Mouse (Mus musculus) lung, embryonic 14.5 days (tissue): ENCODE results near the gene Slc38a9. TPM values are rescaled to one million over a fixed set of nuclear protein-coding genes. Genes with fewer than 3 reads are reported as not detected.

Experiments used
- ATAC-seq: fragments of 200-750 bp; cut with Nextera tagmentation; 2 replicates; pipeline ENCODE4 v1.8.0; 2017; ENCODE audit warnings: mild to moderate bottlenecking, moderate TSS enrichment, moderate library complexity; ENCODE audit not compliant: insufficient read depth
- DNase-seq: peaks from one replicate; pipeline ENCODE4 v3.0.0-alpha.2; 2015
- H3K27ac ChIP-seq: fragments of 300-500 bp; sonication (generic); 2 replicates; pipeline ENCODE4 v1.5.1; 2014; ENCODE audit warnings: low read depth, mild to moderate bottlenecking, moderate library complexity
- H3K27me3 ChIP-seq: fragments of 300-500 bp; sonication (generic); 2 replicates; pipeline ENCODE4 v1.6.1; 2014; ENCODE audit warnings: low read length, control low read depth; ENCODE audit not compliant: insufficient read depth
- H3K36me3 ChIP-seq: fragments of 300-500 bp; sonication (generic); 2 replicates; pipeline ENCODE4 v1.6.1; 2014; ENCODE audit warnings: control low read depth; ENCODE audit not compliant: insufficient read depth
- H3K4me1 ChIP-seq: fragments of 300-500 bp; sonication (generic); 2 replicates; pipeline ENCODE4 v1.6.1; 2014; ENCODE audit warnings: antibody characterized with exemption, control low read depth; ENCODE audit not compliant: insufficient read depth
- H3K4me2 ChIP-seq: fragments of 300-500 bp; sonication (generic); 2 replicates; pipeline ENCODE4 v1.6.1; 2014; ENCODE audit warnings: mild to moderate bottlenecking
- H3K4me3 ChIP-seq: fragments of 300-500 bp; sonication (generic); 2 replicates; pipeline ENCODE4 v1.5.1; 2014; ENCODE audit warnings: low read depth, low read length
- H3K9ac ChIP-seq: fragments of 300-500 bp; sonication (generic); 2 replicates; pipeline ENCODE4 v1.6.1; 2014
- H3K9me3 ChIP-seq: fragments of 300-500 bp; sonication (generic); 2 replicates; pipeline ENCODE4 v1.6.1; 2016; ENCODE audit warnings: low read depth, low read length, control low read depth
- CTCF ChIP-seq: IDR thresholded peaks from 2 replicates; pipeline ENCODE4 v1.5.1; 2016; ENCODE audit warnings: antibody characterized with exemption, low read depth
- WGBS: fragments of 180-500 bp; shearing (Covaris S2); extraction: QIAGEN DNeasy Blood & Tissue Kit; methylation state at CpG from one replicate; pipeline ENCODE4 v1.1.7; 2014; 5-methylcytosine and 5-hydroxymethylcytosine counted together
- polyA plus RNA-seq: library from polyadenylated mRNA; unstranded; fragments of >200 nt; fragmentation: Nextera tagmentation; extraction: Ambion mirVana; gene quantifications from 2 replicates; pipeline ENCODE4 v1.2.1, GENCODE M21; 2014

Slc38a9 gene
- polyA plus RNA-seq = 9.4 and 13.1 TPM in 2 replicates

DNA sequence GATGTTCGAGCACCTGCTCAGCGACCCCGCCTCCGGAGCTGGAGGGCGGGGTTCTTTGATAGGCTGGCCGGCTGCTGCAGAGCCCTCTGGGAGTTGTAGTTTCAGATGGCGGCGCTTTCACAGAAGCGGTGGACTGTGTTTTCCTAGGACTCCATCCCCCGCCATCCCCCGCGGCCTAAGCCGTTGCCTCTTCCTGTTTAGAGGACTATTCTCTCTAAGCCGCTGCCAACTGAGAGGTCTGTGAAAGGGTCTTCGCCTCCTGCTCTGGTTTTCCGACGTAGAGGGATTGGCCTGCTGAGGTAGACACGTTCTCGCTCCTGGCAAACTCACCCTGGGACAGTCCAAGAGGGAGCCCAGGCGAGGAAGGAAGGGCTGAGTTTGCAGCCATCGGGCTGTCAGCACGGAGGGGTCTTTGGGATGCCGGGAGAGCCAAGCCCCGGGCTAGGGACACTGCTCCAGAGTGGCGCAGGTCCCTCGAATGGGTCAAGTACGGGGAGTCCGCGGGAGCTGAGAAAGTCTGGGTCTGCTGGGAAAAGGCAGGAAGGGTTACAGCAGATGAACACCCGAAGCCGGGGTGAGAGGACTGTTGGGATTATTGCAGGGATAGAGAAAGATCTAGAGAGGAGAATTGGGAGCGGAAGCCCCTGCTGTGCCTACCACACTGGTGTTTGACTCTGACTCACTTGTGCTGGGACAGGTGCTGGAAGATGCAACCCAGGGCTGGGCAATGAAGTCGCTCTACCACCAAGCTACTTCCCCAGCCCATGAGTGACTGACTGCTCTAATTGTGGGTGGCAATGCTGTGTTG is at the start of gene Slc38a9:
TSS of gene Slc38a9 (plus strand) at position 178 of the 808 bp plus-strand sequence.
- H3K9ac ChIP-seq = peak within 1 kb of the TSS; percentile 78
- H3K27me3 ChIP-seq = no peaks in the 10 kb centered on the region
- no peaks in the 10 kb centered on the region for H3K4me1 ChIP-seq
- TF ChIP-seq CTCF = no peak
- WGBS = 1% methylated on average over 33 of the region's 33 CpGs
- ATAC-seq = peak; percentile 99
- 0 out of 2 replicates have a peak within 1 kb of the TSS, but pooled peaks have one; percentile 43 for H3K27ac ChIP-seq
- peak; percentile 96 for DNase-seq
- no peaks in the 10 kb centered on the region for H3K9me3 ChIP-seq
- peak within 1 kb of the TSS; percentile 68 for H3K4me3 ChIP-seq
- no peaks in the 10 kb centered on the region for H3K36me3 ChIP-seq
- peak within 1 kb of the TSS; percentile 88 for H3K4me2 ChIP-seq

DNA sequence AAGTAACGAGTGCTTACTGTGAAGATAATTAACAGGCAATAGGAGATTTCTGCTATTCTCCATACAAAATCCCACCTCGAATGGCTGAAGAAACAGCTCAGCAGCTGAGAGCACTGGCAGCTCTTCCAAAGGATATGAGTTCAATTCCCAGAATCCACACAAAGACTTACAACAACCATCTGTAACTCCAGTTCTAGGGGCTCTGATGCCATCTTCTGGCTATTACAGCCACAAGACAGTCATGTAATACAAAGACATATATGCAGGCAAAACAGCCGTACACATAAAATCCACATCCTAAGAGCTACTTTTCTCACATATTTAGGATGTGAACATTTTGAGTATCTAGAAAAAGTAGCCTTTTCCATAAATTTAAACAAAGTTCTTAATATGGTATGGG is 39.0 kb upstream of the Slc38a9 start:
- peak; percentile 28; the same call in 1 of the 2 replicates for TF ChIP-seq CTCF
- no peaks in the 10 kb centered on the region for H3K36me3 ChIP-seq
- H3K4me3 ChIP-seq = no peak overlapping the region
- DNase-seq (peak; percentile 51), ATAC-seq (no peak)
- H3K4me1 ChIP-seq = no peaks in the 10 kb centered on the region
- WGBS = 52% methylated on average over 3 of the region's 3 CpGs
- H3K9me3 ChIP-seq = no peaks in the 10 kb centered on the region
- H3K9ac ChIP-seq = no peak overlapping the region
- no peak overlapping the region for H3K4me2 ChIP-seq
- H3K27ac ChIP-seq = no peak overlapping the region
- H3K27me3 ChIP-seq = no peaks in the 10 kb centered on the region

DNA sequence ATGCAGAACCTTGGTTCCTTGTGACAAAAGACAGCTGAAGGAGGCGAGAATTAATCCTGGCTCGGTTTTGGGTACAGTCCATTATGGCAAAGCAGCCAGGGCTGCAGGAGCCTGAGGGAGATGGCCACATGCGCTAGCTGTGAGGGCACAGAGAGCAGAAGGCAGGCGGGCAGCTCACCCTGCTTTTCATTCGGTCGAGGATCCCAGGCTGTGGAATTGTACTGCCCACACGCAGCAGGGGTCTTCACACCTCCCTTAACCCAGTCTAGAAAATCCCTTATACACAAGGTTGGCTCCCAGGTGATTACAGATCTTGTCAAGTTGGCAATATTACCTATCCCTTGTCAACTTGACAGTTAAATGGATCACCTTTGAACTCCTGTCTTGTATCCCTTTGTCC is 36.9 kb upstream of the Slc38a9 start:
- Histone ChIP-seq H3K36me3 (no peaks in the 10 kb centered on the region), H3K9me3 (no peaks in the 10 kb centered on the region), H3K27me3 (no peaks in the 10 kb centered on the region), H3K4me3 (no peak overlapping the region), H3K4me2 (no peak overlapping the region), H3K9ac (no peak overlapping the region), H3K4me1 (no peaks in the 10 kb centered on the region), H3K27ac (no peak overlapping the region)
- no peak for TF ChIP-seq CTCF
- no peak for DNase-seq
- no peak for ATAC-seq
- 56% methylated on average over 7 of the region's 7 CpGs for WGBS

DNA sequence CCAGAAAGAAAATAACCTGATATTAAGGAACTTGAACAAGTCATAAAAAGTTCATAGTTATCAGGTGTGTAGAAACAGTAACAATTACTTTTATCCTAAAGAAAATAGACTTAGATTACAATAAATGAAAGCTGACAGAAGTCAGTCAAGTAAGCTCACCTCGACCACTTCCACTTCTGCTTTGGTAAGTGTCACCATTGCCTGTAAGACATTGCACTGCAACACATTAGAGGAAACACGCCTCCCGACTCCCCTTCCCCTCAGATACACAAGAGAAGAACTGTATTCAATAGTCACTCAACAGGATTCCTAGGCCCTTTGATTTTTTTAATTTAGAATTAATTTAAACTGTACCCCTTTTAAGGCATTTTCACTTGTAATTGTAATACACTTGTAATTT is 35.9 kb upstream of the Slc38a9 start:
- Histone ChIP-seq H3K9ac (no peak overlapping the region), H3K9me3 (no peaks in the 10 kb centered on the region), H3K4me3 (no peak overlapping the region), H3K27ac (no peak overlapping the region), H3K27me3 (no peaks in the 10 kb centered on the region), H3K36me3 (no peaks in the 10 kb centered on the region), H3K4me1 (no peaks in the 10 kb centered on the region), H3K4me2 (no peak overlapping the region)
- no peak for ATAC-seq
- DNase-seq = no peak
- 66% methylated on average over 3 of the region's 3 CpGs for WGBS
- TF ChIP-seq CTCF = no peak

DNA sequence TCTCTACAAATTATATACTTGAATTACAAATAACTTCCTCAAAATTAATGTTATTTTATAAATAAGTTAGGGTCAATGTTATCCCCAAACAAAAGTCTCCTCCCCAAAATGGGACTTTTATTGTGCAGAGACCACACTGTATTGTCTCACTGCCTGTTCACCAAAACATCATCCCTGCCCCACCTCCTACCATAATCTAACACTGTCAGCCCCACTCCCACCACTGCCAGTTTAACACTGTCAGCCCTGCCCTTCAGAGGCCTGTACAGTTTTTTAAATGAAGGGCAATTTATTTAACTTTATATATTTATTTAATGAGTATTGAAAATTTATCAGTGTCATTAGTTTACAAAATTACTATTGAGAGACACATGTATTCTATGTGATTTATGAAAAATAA is 35.0 kb upstream of the Slc38a9 start:
- H3K4me3 ChIP-seq = no peak overlapping the region
- H3K9ac ChIP-seq = no peak overlapping the region
- no peak overlapping the region for H3K27ac ChIP-seq
- no peaks in the 10 kb centered on the region for H3K9me3 ChIP-seq
- no peaks in the 10 kb centered on the region for H3K4me1 ChIP-seq
- no peak for TF ChIP-seq CTCF
- H3K27me3 ChIP-seq = no peaks in the 10 kb centered on the region
- ATAC-seq (no peak), DNase-seq (no peak)
- no peaks in the 10 kb centered on the region for H3K36me3 ChIP-seq
- H3K4me2 ChIP-seq = no peak overlapping the region

DNA sequence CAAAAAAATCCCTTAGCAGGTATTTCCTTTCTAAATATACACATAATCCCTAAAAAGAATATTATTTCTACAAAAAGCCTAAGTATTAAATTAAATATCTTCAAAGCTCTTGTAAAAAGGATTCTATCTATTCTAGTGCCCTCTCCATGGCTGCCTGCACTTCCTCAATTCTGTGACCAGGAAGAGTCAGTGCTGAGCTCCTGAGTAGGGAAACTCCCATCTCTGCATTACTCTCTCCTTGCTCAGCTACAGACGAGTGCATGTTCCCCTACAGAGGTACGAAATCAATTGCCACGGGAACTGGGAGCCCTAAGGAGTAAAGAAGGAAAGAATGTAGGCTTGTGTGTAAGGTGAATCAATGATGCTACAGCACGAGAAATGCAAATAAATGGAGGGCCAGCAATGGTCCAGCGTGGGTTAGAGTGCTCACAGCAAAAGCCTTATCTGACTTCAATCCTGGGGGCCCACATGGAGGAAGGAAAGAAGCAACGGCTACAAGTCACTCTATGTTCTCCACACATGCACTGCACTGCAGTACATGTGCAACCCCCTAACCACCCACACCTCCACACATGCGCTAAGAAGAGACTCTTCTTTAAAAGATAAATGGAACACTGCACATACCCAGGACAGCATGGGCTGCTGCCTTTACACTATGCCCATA is 25.2 kb upstream of the Slc38a9 start:
- H3K9me3 ChIP-seq = no peaks in the 10 kb centered on the region
- DNase-seq = no peak
- no peak for TF ChIP-seq CTCF
- no peaks in the 10 kb centered on the region for H3K36me3 ChIP-seq
- H3K27ac ChIP-seq = no peak overlapping the region
- no peaks in the 10 kb centered on the region for H3K27me3 ChIP-seq
- no peak overlapping the region for H3K4me3 ChIP-seq
- 51% methylated on average over 7 of the region's 7 CpGs for WGBS
- H3K4me1 ChIP-seq = no peaks in the 10 kb centered on the region
- ATAC-seq = no peak
- H3K4me2 ChIP-seq = no peak overlapping the region
- no peak overlapping the region for H3K9ac ChIP-seq

DNA sequence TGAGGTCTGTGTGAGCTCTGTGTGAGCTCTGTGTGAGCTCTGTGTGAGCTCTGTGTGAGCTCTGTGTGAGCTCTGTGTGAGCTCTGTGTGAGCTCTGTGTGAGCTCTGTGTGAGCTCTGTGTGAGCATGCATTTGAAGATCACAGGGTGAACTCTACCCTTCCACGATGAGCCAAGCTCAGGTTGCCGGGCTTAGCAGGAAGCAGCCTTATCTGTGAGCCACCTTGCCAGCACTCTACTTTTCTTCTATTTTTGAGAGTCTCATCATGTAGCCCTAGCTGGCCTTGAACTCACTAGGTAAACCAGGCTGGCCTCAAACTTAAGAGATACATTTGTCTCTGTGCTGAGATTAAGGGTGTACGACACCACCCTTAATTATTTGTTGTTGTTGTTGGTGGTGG is 24.1 kb upstream of the Slc38a9 start:
- 40% methylated on average over 3 of the region's 3 CpGs for whole genome bisulfite sequencing
- Histone ChIP-seq H3K27ac (no peak overlapping the region), H3K4me2 (no peak overlapping the region), H3K4me1 (no peaks in the 10 kb centered on the region), H3K27me3 (no peaks in the 10 kb centered on the region), H3K9me3 (no peaks in the 10 kb centered on the region), H3K4me3 (no peak overlapping the region), H3K9ac (no peak overlapping the region), H3K36me3 (no peaks in the 10 kb centered on the region)
- ATAC-seq (no peak), DNase-seq (no peak)
- no peak for TF ChIP-seq CTCF
